Mouse (Mus musculus) MEL (cell line): ENCODE measurements around the gene Lama5.

Experiments used
- CHD1 ChIP-seq: IDR thresholded peaks from 2 replicates; pipeline ENCODE4 v1.6.1; 2012; ENCODE audit warnings: low read depth, mild to moderate bottlenecking, inconsistent platforms, low read length, improper control_type of control experiment
- CTCF ChIP-seq, 3 experiments: IDR thresholded peaks in 2 of 3; conservative IDR thresholded peaks in 1 of 3; 2 replicates each; pipeline ENCODE4 v1.5.1; 2011 to 2012; ENCODE audit warnings: low read length in 3 of 3, low read depth in 2 of 3, mild to moderate bottlenecking in 2 of 3, improper control_type of control experiment in 1 of 3, inconsistent platforms in 1 of 3, mixed read lengths in 1 of 3, moderate library complexity in 1 of 3; ENCODE audit not compliant: control insufficient read depth in 1 of 3, insufficient read depth in 1 of 3, poor library complexity in 1 of 3, severe bottlenecking in 1 of 3
- EP300 ChIP-seq, 2 experiments: IDR thresholded peaks; 2 replicates each; pipeline ENCODE4 v1.6.1; 2011; ENCODE audit warnings: improper control_type of control experiment in 2 of 2, low read length in 2 of 2, low read depth in 1 of 2, mild to moderate bottlenecking in 1 of 2
- GATA1 ChIP-seq: IDR thresholded peaks from 2 replicates; pipeline ENCODE4 v1.6.1; 2011; ENCODE audit warnings: low read depth, low read length, improper control_type of control experiment
- KAT2A ChIP-seq: conservative IDR thresholded peaks from 2 replicates; pipeline ENCODE4 v1.6.1; 2012; ENCODE audit warnings: low read depth, low read length, improper control_type of control experiment, inconsistent platforms
- POLR2A ChIP-seq, 2 experiments: IDR thresholded peaks; 2 replicates each; pipeline ENCODE4 v1.6.1; 2011 to 2012; ENCODE audit warnings: low read length in 2 of 2, mild to moderate bottlenecking in 2 of 2, control low read depth in 1 of 2, improper control_type of control experiment in 1 of 2, low read depth in 1 of 2, moderate library complexity in 1 of 2; ENCODE audit not compliant: control insufficient read depth in 1 of 2, insufficient read depth in 1 of 2, poor library complexity in 1 of 2
- RCOR1 ChIP-seq: IDR thresholded peaks from 2 replicates; pipeline ENCODE4 v1.6.1; 2012; ENCODE audit warnings: low read depth, mild to moderate bottlenecking, inconsistent platforms, low read length, improper control_type of control experiment
- SMC3 ChIP-seq: IDR thresholded peaks from 2 replicates; pipeline ENCODE4 v1.6.1; 2011; ENCODE audit warnings: low read depth, low read length, improper control_type of control experiment
- UBTF ChIP-seq: IDR thresholded peaks from 2 replicates; pipeline ENCODE4 v1.6.1; 2012; ENCODE audit warnings: low read depth, mild to moderate bottlenecking, inconsistent platforms, low read length, improper control_type of control experiment, moderate library complexity, borderline replicate concordance; ENCODE audit not compliant: insufficient read depth
- ZKSCAN1 ChIP-seq: IDR thresholded peaks from 2 replicates; pipeline ENCODE4 v1.6.1; 2012; ENCODE audit warnings: low read depth, mild to moderate bottlenecking, inconsistent platforms, low read length, improper control_type of control experiment, moderate library complexity

- TF ChIP-seq CTCF (IDR thresholded peaks at IDR 0.05 in 2 of 3, conservative IDR thresholded peaks at IDR 0.05 in 1 of 3; ENCODE audit: control insufficient read depth in 1 of 3, insufficient read depth in 1 of 3, low read depth in 2 of 3, low read length in 3 of 3, poor library complexity in 1 of 3, severe bottlenecking in 1 of 3) (no peak), UBTF (no peak), SMC3 (no peak), ZKSCAN1 (no peak), GATA1 (no peak), RCOR1 (no peak), EP300 (IDR thresholded peaks at IDR 0.05; ENCODE audit: low read depth in 1 of 2, low read length in 2 of 2) (no peak), CHD1 (no peak), KAT2A (no peak), POLR2A (IDR thresholded peaks at IDR 0.05; ENCODE audit: control insufficient read depth in 1 of 2, insufficient read depth in 1 of 2, low read depth in 1 of 2, low read length in 2 of 2, poor library complexity in 1 of 2) (no peak)
Observed at GRCm38 (mm10) chr2:180205083-180205955, 20.3 kb downstream of the Lama5 start.
